Mouse (Mus musculus): ENCODE data around the gene Ankrd16. TPM values are rescaled to one million over a fixed set of nuclear protein-coding genes. Genes with fewer than 3 reads are reported as not detected.

Gene Ankrd16
- 19.9 and 23.0 TPM in 2 replicates for total RNA-seq (2012; rRNA removed)
- total RNA-seq (2014; rRNA removed), result 22.4 and 24.2 TPM in 2 replicates
- 20.1 and 23.0 TPM in 2 replicates for polyA plus RNA-seq (2012; ENCODE audit: insufficient read length, low read depth)

DNA sequence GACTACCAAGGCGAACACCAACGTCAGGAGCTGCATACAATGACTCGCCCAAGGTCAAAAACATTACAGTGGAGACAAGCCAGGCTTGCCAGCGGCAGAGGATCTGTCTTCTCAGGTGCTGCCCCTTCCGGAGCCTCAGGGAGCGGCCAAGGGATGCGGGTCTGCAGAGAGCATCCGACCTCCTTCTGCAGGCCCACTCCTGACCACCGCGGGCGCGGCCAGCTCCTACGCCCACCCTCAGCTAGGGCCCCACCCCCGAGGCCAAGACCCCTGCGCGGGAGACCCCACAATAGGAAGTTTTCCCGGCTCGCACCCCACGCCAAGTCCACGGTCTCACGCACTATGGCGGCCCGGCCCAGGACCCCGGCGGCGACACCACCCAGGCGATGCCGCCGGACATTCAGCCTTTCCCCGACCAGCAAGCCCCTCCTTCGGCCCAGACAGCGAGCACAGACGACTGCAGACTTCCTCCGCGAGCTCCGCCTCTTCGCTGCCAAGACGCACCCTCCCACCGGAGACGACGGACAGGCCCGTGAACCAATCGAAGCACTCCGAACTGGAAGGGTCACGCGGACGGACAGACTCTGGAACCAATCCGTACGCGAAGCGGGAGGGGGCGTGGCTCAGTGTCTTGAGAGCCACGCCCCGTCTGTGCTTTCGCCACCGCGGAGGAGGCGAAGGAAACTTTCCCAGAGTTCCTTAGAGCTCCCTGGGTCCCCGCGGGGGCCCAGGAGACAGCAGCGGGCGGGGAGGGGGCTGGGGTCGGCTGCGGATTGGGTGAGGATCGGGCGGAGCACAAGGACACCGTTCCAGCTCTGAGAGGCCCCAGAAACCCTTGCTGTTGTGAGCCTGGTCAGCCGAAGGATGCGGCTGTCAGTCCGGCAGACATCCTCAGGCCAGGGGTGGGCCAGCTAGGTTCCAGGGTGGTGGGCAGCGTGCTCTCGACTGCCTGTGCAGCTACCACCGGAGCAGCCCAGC lies at the start of gene Ankrd16, which contains the start of gene Fbh1:
Ankrd16 (plus strand) TSS at position 786 of the 978 bp plus-strand sequence.
Fbh1 (minus strand) TSS at position 492 of the 978 bp plus-strand sequence.
- peaks cover 8 to 36% of the 10 kb centered on the region in 2 experiments for H3K36me3 ChIP-seq (replicated peaks in 1 of 2; ENCODE audit: control insufficient read depth in 1 of 2, insufficient read depth in 1 of 2, low read length in 1 of 2)
- H3K9ac ChIP-seq (ENCODE audit: insufficient read depth, low read depth), result peak within 1 kb of the TSS; percentile 88
- peak; percentile 99 for DNase-seq (ENCODE audit: extremely low read depth)
- peak within 1 kb of the TSS; percentile 75 to 96 (median 94) for H3K4me3 ChIP-seq (replicated peaks in 1 of 3; ENCODE audit: low read depth in 2 of 3, low read length in 2 of 3, poor library complexity in 1 of 3)
- H3K79me2 ChIP-seq (replicated peaks; ENCODE audit: control insufficient read depth, extremely low read depth, insufficient read depth, poor library complexity, severe bottlenecking), result peaks cover 31% of the 10 kb centered on the region
- H3K4me1 ChIP-seq (ENCODE audit: control insufficient read depth in 1 of 2, insufficient read depth in 2 of 2), result peaks cover 4 to 32% of the 10 kb centered on the region in 2 experiments
- peak within 1 kb of the TSS; percentile 84 for H3K27ac ChIP-seq (ENCODE audit: insufficient read depth, low read depth)
- peak within 1 kb of the TSS; percentile 89 for H3K4me2 ChIP-seq (ENCODE audit: insufficient read depth, low read depth, poor library complexity, severe bottlenecking)
- dilution Hi-C loops (cut with MboI; ENCODE audit: extremely low pct_ligation_motif_present, extremely low pct_unique_long_range_greater_than_20kb, low sequenced_read_pairs), result no loop called here
- H3K9me3 ChIP-seq (replicated peaks; ENCODE audit: low read length), result no peaks in the 10 kb centered on the region
- no peaks in the 10 kb centered on the region for H3K27me3 ChIP-seq (replicated peaks)
- in situ Hi-C loops (cut with MboI; ENCODE audit: low pct_ligation_motif_present, low pct_unique_long_range_greater_than_20kb, low sequenced_read_pairs), result no loop called here
- TF ChIP-seq MAX (IDR thresholded peaks at IDR 0.05; ENCODE audit: low read length) (no peak; the same call in 1 of the 2 replicates), E2F4 (IDR thresholded peaks at IDR 0.05; ENCODE audit: insufficient replicate concordance, low read depth, low read length) (no peak), ZC3H11A (IDR thresholded peaks at IDR 0.05; ENCODE audit: low read depth, low read length) (no peak), POLR2A (IDR thresholded peaks at IDR 0.05; ENCODE audit: low read depth, low read length) (peak; percentile 81), KAT2A (IDR thresholded peaks at IDR 0.05; ENCODE audit: insufficient replicate concordance, low read length) (peak; percentile 61; the same call in 1 of the 2 replicates), ELF1 (IDR thresholded peaks at IDR 0.05; ENCODE audit: low read depth, low read length) (peak; percentile 70; the same call in 1 of the 2 replicates), MAZ (IDR thresholded peaks at IDR 0.05; ENCODE audit: low read depth, low read length) (peak; percentile 63; the same call in 1 of the 2 replicates), SMC3 (IDR thresholded peaks at IDR 0.05; ENCODE audit: low read depth, low read length) (no peak), RCOR1 (conservative IDR thresholded peaks at IDR 0.05; ENCODE audit: low read depth, low read length) (no peak), SIN3A (IDR thresholded peaks at IDR 0.05; ENCODE audit: low read length) (peak; percentile 29; the same call in 1 of the 2 replicates), MEF2A (IDR thresholded peaks at IDR 0.05; ENCODE audit: borderline replicate concordance, low read depth, low read length) (0 out of 2 replicates have a peak, but pooled peaks have one; percentile 11), HCFC1 (IDR thresholded peaks at IDR 0.05; ENCODE audit: low read depth, low read length) (peak; percentile 63), ZKSCAN1 (IDR thresholded peaks at IDR 0.05; ENCODE audit: borderline replicate concordance, low read depth, low read length) (no peak), CHD1 (IDR thresholded peaks at IDR 0.05; ENCODE audit: low read depth, low read length) (0 out of 2 replicates have a peak, but pooled peaks have one; percentile 18), CTCF (conservative IDR thresholded peaks at IDR 0.05 in 1 of 2, IDR thresholded peaks at IDR 0.05 in 1 of 2; ENCODE audit: low read depth in 2 of 2, low read length in 2 of 2) (no peak), RAD21 (IDR thresholded peaks at IDR 0.05; ENCODE audit: low read depth, low read length) (no peak), ZNF384 (IDR thresholded peaks at IDR 0.05; ENCODE audit: low read depth, low read length) (no peak), MXI1 (IDR thresholded peaks at IDR 0.05; ENCODE audit: low read depth, low read length) (peak; percentile 55), USF2 (conservative IDR thresholded peaks at IDR 0.05; ENCODE audit: low read depth, low read length) (no peak), CHD2 (IDR thresholded peaks at IDR 0.05; ENCODE audit: low read length) (peak; percentile 98), GABPA (IDR thresholded peaks at IDR 0.05; ENCODE audit: insufficient replicate concordance, low read depth, low read length) (no peak), UBTF (IDR thresholded peaks at IDR 0.05; ENCODE audit: low read depth, low read length) (no peak; the same call in none of the 2 replicates), EP300 (IDR thresholded peaks at IDR 0.05; ENCODE audit: low read length) (no peak), JUN (IDR thresholded peaks at IDR 0.05; ENCODE audit: insufficient read depth, low read depth, low read length) (no peak), JUND (conservative IDR thresholded peaks at IDR 0.05; ENCODE audit: low read depth, low read length) (no peak), ETS1 (conservative IDR thresholded peaks at IDR 0.05; ENCODE audit: low read depth, low read length) (no peak), BHLHE40 (IDR thresholded peaks at IDR 0.05; ENCODE audit: low read depth, low read length) (no peak), TBP (conservative IDR thresholded peaks at IDR 0.05; ENCODE audit: low read depth, low read length) (peak; percentile 74), USF1 (IDR thresholded peaks at IDR 0.05; ENCODE audit: low read depth, low read length) (peak; percentile 6; the same call in 1 of the 2 replicates), MAFK (IDR thresholded peaks at IDR 0.05; ENCODE audit: insufficient replicate concordance, low read length) (no peak), NELFE (IDR thresholded peaks at IDR 0.05; ENCODE audit: low read depth, low read length) (peak; percentile 66), MYC (IDR thresholded peaks at IDR 0.05; ENCODE audit: low read depth, low read length) (no peak), ZMIZ1 (IDR thresholded peaks at IDR 0.05; ENCODE audit: low read depth, low read length) (peak; percentile 56; the same call in 1 of the 2 replicates), IRF4 (IDR thresholded peaks at IDR 0.05; ENCODE audit: low read depth, low read length) (peak; percentile 28; the same call in 1 of the 2 replicates), POLR2AphosphoS2 (IDR thresholded peaks at IDR 0.05; ENCODE audit: low read depth, low read length) (no peak; the same call in 1 of the 2 replicates), PAX5 (IDR thresholded peaks at IDR 0.05; ENCODE audit: low read length) (no peak), NRF1 (IDR thresholded peaks at IDR 0.05; ENCODE audit: low read depth, low read length) (peak; percentile 51; the same call in 1 of the 2 replicates)

Measured in CH12.LX (cell line).